Mouse (Mus musculus) lung, postnatal 0 days (tissue): ENCODE measurements around the gene Aknad1.
A peak's percentile ranks its signal among the peaks of the same experiment; 100 is the strongest.

ENCODE experiments used
- CTCF ChIP-seq: IDR thresholded peaks from 2 replicates; pipeline ENCODE4 v1.5.1; 2016; ENCODE audit warnings: antibody characterized with exemption, mild to moderate bottlenecking
- EP300 ChIP-seq: IDR thresholded peaks from 2 replicates; pipeline ENCODE4 v1.6.1; 2016; ENCODE audit warnings: antibody characterized with exemption, mild to moderate bottlenecking, control low read depth

DNA sequence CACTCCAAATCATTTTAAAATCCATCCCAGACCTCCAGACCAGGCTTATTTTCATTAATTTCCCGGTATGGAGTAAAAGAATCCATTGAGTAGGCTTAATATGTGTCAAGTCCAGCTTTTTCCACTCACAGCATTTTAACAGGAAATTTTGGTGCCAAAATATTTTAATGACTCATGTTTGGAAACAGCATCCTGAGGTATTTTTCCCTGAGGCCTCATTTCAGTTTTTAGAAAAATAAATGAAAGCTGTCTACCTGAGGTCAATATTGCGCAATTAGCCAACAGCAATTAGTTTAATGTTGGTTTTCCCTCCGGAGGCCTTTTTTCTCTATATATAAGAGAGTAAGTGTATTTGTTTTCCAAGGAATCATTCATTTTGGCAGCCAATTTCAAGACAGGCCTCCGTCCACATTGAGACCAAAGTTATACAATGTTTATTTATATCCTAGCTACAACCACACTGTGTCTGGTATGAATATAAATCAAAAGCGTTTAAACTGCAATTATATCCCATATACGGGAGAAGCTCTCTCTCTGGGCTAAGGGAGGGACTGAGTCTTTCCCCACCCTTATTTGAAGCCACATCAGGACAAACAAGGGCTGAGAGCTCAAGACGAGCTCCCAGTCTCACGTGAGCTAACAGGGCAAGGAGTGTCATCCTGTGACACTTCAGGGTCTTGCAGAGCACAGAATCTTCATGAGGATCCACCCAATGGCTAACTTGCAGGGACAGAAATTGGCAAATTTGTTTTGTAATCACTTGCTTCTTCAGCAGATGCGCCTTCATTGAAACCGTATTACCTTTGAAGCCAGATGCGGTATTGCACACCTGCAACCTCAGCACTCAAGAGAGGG lies 20.3 kb downstream of the Aknad1 start:
- TF ChIP-seq CTCF (no peak), EP300 (peak; percentile 60)
